Mouse (Mus musculus): Measurements from ENCODE around the gene Cel.

Gene Cel

DNA sequence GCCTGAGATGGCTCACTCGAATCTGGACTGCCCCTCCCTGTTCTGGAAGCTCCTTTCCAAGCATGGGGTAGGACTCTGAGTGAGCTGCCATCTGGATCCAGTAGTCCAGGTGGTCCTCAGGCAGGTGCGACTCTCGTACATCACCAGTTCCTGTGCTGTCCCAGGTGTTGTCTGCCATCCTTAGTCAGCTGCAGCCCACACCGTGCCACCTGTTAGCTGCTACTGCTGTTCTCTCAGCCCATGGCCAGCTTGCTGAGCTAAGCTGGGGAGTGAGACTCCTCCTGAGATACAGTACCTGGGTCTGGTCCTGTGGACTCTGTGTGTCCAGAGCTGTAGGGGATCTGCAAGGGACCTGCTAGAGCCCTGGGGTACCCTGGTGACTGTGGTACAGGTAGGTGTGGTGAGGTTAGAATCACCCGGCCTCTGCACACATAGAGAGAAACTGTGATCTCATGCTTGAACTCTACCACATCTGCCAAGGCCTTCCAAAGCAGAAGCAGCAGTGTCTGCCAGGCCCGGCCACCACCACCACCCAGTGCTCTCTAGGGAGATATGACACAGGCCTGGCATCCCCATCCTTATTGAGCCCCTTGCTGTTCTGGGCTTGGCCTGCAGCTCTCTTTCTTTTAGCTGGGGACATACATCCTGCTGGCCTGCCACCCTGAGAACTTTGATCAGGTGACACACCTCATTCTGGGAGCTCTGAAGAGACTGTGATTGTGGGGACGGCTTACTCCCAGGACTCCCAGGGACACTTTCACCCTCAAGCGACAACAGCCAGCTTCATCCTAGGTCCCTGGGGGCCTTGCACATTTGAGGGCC is 25.0 kb downstream of the Cel start:
- Histone ChIP-seq H3K27me3 (ENCODE audit: insufficient read depth, low read length) (no peaks in the 10 kb centered on the region), H3K4me3 (replicated peaks; ENCODE audit: low read length) (no peak overlapping the region), H3K9me3 (ENCODE audit: low read length) (no peaks in the 10 kb centered on the region), H3K4me1 (replicated peaks; ENCODE audit: low read depth, low read length) (peaks cover 68% of the 10 kb centered on the region), H3K36me3 (ENCODE audit: insufficient read depth, low read length) (peaks cover 51% of the 10 kb centered on the region)
- TF ChIP-seq NANOG (IDR thresholded peaks at IDR 0.05; ENCODE audit: borderline replicate concordance, low read length) (no peak), CTCF (conservative IDR thresholded peaks at IDR 0.05; ENCODE audit: low read length) (no peak), POU5F1 (IDR thresholded peaks at IDR 0.05; ENCODE audit: borderline replicate concordance, low read length) (no peak)

DNA sequence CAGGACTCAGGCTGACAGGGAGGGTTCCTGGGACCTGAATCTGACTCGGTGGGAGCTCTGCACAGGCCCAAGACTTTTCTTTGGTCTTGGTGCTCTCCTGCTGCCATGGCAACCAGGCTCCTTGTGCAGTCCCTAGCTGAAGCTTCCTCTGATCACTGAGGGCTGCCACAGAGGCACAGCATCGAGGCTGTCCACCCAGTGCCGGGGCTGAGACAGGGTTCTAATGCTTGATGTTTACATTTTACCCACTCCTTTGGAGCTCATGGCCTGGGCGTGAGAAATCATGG is 25.6 kb downstream of the Cel start:
- Histone ChIP-seq H3K27me3 (ENCODE audit: insufficient read depth, low read length) (no peaks in the 10 kb centered on the region), H3K4me3 (replicated peaks; ENCODE audit: low read length) (no peak overlapping the region)
- TF ChIP-seq NANOG (IDR thresholded peaks at IDR 0.05; ENCODE audit: borderline replicate concordance, low read length) (no peak), CTCF (conservative IDR thresholded peaks at IDR 0.05; ENCODE audit: low read length) (no peak), POU5F1 (IDR thresholded peaks at IDR 0.05; ENCODE audit: borderline replicate concordance, low read length) (no peak)

DNA sequence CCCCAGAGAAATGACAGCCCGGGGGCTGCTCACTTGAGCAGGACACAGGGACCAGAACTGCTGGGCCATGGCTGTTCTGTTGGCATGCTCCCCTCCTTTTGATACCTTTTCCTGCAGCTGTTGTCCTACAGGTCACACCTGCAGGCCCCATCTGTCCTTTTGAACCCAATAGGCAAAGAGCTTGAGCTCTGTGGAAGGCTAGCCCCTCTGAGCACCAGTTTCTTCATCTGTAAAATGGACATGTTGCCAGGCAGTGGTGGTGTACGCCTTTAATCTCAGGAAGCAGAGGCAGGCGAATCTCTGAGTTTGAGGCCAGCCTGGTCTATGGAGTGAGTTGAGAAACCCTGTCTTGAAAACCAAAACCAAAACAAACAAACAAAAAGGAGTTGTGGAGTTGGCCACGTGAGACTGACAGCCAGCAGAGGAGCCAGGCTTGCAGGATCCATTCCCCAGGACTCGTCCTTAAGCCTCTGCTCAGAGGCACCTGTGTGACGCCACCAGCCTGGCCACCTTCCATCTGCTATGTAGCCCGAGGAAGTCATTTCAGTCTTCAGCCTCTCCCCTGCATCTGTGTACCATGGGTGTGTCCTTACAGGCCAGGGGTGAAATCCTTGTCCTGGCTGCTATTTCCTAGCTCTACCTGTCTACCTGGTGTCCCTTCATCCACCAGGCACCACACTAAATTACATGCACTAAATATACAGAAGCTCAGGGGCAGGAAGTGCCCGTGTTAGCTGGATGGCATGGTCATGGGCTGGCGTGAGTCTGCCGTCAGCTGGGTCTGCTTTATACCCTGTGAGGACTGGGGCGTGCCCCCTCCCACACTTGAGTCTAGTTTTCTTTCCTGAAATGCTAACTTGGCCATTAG is 26.2 kb downstream of the Cel start:
- Histone ChIP-seq H3K4me1 (replicated peaks; ENCODE audit: low read depth, low read length) (peaks cover 73% of the 10 kb centered on the region), H3K9me3 (ENCODE audit: low read length) (no peaks in the 10 kb centered on the region)
- TF ChIP-seq NANOG (IDR thresholded peaks at IDR 0.05; ENCODE audit: borderline replicate concordance, low read length) (no peak), POU5F1 (IDR thresholded peaks at IDR 0.05; ENCODE audit: borderline replicate concordance, low read length) (no peak), CTCF (conservative IDR thresholded peaks at IDR 0.05; ENCODE audit: low read length) (no peak)

More for the DNA sequence above, 25.6 kb downstream of the Cel start:
- Histone ChIP-seq H3K36me3 (ENCODE audit: insufficient read depth, low read length) (peaks cover 46% of the 10 kb centered on the region), H3K4me1 (replicated peaks; ENCODE audit: low read depth, low read length) (peaks cover 74% of the 10 kb centered on the region), H3K9me3 (ENCODE audit: low read length) (no peaks in the 10 kb centered on the region)

GRCm38 (mm10) chr2:28536166-28536565 is 27.0 kb downstream of the Cel start:
- TF ChIP-seq NANOG (IDR thresholded peaks at IDR 0.05; ENCODE audit: borderline replicate concordance, low read length) (no peak), POU5F1 (IDR thresholded peaks at IDR 0.05; ENCODE audit: borderline replicate concordance, low read length) (no peak), CTCF (conservative IDR thresholded peaks at IDR 0.05; ENCODE audit: low read length) (no peak)

More for the DNA sequence above, 26.2 kb downstream of the Cel start:
- Histone ChIP-seq H3K36me3 (ENCODE audit: insufficient read depth, low read length) (peaks cover 40% of the 10 kb centered on the region), H3K27me3 (ENCODE audit: insufficient read depth, low read length) (no peaks in the 10 kb centered on the region), H3K4me3 (replicated peaks; ENCODE audit: low read length) (no peak overlapping the region)

GRCm38 (mm10) chr2:28535650-28536049 is 27.6 kb downstream of the Cel start:
- Histone ChIP-seq H3K4me3 (replicated peaks; ENCODE audit: low read length) (0 out of 2 replicates have a peak overlapping the region, but pooled peaks have one; percentile 13), H3K36me3 (ENCODE audit: insufficient read depth, low read length) (peaks cover 30% of the 10 kb centered on the region), H3K4me1 (replicated peaks; ENCODE audit: low read depth, low read length) (peaks cover 72% of the 10 kb centered on the region), H3K9me3 (ENCODE audit: low read length) (no peaks in the 10 kb centered on the region), H3K27me3 (ENCODE audit: insufficient read depth, low read length) (no peaks in the 10 kb centered on the region)
- no peak for TF ChIP-seq CTCF (conservative IDR thresholded peaks at IDR 0.05; ENCODE audit: low read length)
- no peak for TF ChIP-seq NANOG (IDR thresholded peaks at IDR 0.05; ENCODE audit: borderline replicate concordance, low read length)
- TF ChIP-seq POU5F1 (IDR thresholded peaks at IDR 0.05; ENCODE audit: borderline replicate concordance, low read length), result no peak

More at GRCm38 (mm10) chr2:28536166-28536565, 27.0 kb downstream of the Cel start:
- Histone ChIP-seq H3K4me3 (replicated peaks; ENCODE audit: low read length) (no peak overlapping the region), H3K36me3 (ENCODE audit: insufficient read depth, low read length) (peaks cover 34% of the 10 kb centered on the region), H3K4me1 (replicated peaks; ENCODE audit: low read depth, low read length) (peaks cover 67% of the 10 kb centered on the region), H3K27me3 (ENCODE audit: insufficient read depth, low read length) (no peaks in the 10 kb centered on the region), H3K9me3 (ENCODE audit: low read length) (no peaks in the 10 kb centered on the region)

DNA sequence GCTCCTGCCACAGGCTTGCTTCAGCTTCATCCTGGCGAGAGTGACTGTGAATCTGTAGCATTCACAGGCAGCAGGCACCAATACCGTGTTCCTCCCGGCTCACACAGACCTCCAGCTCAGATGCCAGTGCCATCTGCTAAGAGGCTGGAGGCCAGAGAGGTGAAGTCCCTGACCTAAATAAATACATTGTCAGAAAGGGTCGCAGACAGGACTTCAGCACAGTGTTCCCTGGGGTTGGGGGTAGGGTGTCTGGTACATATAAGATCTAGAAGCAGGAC is 28.0 kb downstream of the Cel start:
- TF ChIP-seq CTCF (conservative IDR thresholded peaks at IDR 0.05; ENCODE audit: low read length) (no peak), NANOG (IDR thresholded peaks at IDR 0.05; ENCODE audit: borderline replicate concordance, low read length) (no peak), POU5F1 (IDR thresholded peaks at IDR 0.05; ENCODE audit: borderline replicate concordance, low read length) (no peak)
- Histone ChIP-seq H3K27me3 (ENCODE audit: insufficient read depth, low read length) (no peaks in the 10 kb centered on the region), H3K9me3 (ENCODE audit: low read length) (no peaks in the 10 kb centered on the region), H3K4me3 (replicated peaks; ENCODE audit: low read length) (0 out of 2 replicates have a peak overlapping the region, but pooled peaks have one; percentile 13), H3K36me3 (ENCODE audit: insufficient read depth, low read length) (peaks cover 25% of the 10 kb centered on the region), H3K4me1 (replicated peaks; ENCODE audit: low read depth, low read length) (peaks cover 76% of the 10 kb centered on the region)

- H3K36me3 ChIP-seq (ENCODE audit: insufficient read depth, low read length), result peaks cover 20% of the 10 kb centered on the region
- no peak overlapping the region for H3K4me3 ChIP-seq (replicated peaks; ENCODE audit: low read length)
- peaks cover 82% of the 10 kb centered on the region for H3K4me1 ChIP-seq (replicated peaks; ENCODE audit: low read depth, low read length)
- H3K9me3 ChIP-seq (ENCODE audit: low read length), result no peaks in the 10 kb centered on the region
- no peaks in the 10 kb centered on the region for H3K27me3 ChIP-seq (ENCODE audit: insufficient read depth, low read length)
- TF ChIP-seq CTCF (conservative IDR thresholded peaks at IDR 0.05; ENCODE audit: low read length) (no peak), POU5F1 (IDR thresholded peaks at IDR 0.05; ENCODE audit: borderline replicate concordance, low read length) (no peak), NANOG (IDR thresholded peaks at IDR 0.05; ENCODE audit: borderline replicate concordance, low read length) (no peak)
Observed at GRCm38 (mm10) chr2:28534436-28535262, 28.6 kb downstream of the Cel start.

Measured in E14TG2a.4 (cell line).